Mouse (Mus musculus) frontal cortex, adult 2 months (tissue): ENCODE results near the gene Olfr1402. TPM values are rescaled to one million over a fixed set of nuclear protein-coding genes. Genes with fewer than 3 reads are reported as not detected.

Source experiments
- DNase-seq, 2 experiments: peaks; one replicate each; pipeline ENCODE4 v3.0.0; 2022; ENCODE audit warnings: low spot score in 1 of 2; ENCODE audit errors: extremely low spot score in 1 of 2
- polyA plus RNA-seq: library from polyadenylated mRNA; depleted of rRNA; stranded (reverse); fragments of >200 nt; gene quantifications from 2 replicates; pipeline ENCODE4 v1.2.3, GENCODE M21; 2012; rRNA removed

Gene Olfr1402
- not detected in 2 replicates for polyA plus RNA-seq

DNA sequence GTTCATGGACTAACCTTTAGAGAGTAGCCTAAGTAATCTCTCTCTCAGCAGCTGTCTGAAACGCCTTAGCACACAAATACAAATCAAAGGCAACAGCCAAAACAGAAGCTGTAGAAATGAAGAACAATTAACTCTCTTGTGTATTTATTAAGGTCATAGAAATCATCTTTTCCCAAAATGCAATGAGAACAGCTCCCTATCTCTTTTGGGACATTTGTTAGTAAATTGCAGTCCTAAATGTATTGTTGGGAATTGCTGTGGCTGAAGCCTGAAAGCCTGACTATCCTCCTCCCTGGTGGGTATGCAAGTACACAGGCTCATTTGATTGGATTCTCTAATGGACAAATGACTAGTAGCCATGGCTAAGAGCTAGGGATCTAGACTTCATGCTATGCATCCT is at the start of gene Olfr1402:
TSS of gene Olfr1402 (minus strand) at position 101 of the 400 bp plus-strand sequence.
- no peak for DNase-seq

DNA sequence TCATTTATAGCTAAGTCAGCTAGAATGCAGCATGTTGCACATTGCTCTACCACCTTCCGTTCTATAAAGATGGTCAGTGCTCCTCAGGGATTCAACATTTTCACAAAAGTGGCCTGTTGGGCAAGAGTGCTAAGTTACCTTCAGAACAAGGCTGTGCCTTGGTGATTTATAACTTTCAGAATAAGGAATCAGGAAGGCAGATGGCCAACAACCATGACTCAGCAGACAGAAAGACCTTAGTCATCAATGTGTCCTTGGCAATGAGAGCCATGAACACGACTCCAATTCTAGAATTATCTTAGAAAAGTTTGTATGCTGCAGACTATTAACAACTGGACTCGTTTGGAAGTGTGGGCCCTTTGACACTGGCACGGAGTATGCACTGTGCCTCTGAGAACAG is 33.5 kb upstream of the Olfr1402 start:
- DNase-seq, result no peak

DNA sequence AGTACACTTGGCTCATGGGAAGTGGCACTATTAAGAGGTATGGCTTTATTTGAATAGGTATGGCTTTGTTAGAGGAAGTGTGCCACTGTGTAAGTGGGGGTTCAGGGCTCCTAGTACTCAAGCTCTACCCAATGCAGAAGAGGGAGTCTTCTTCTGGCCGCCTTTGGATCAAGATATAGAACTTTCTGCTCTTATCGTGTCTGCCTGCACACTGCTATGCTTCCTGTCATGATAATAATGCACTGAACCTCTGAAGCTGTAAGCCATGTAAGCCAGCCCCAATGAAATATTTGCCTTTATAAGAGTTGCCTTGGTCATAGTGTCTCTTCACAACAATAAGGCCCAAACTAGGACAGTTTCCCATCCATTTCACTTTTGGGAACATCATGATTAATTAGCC is 16.8 kb upstream of the Olfr1402 start:
- no peak for DNase-seq

DNA sequence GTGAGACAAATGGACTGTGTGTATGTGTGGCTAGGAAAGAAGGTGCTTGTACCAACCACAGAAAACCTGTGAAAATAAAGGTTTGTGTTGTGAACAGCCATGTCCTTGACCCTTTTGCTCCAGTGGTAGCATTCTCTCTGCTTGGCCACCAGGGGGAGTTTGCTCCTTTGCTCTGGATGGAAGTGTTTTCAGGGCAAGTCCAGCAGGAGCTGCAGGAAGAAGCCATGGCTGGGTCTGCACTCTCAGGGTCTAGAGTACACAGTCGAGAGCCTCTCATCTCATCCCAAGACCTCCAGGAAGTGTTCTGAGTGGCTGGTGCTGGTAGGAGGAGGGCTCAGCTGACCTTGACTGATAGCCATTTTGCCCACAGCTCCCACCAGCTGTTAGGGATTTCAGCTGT is 27.5 kb downstream of the Olfr1402 start:
- peak in 1 of 2 experiments; percentile 11 for DNase-seq

DNA sequence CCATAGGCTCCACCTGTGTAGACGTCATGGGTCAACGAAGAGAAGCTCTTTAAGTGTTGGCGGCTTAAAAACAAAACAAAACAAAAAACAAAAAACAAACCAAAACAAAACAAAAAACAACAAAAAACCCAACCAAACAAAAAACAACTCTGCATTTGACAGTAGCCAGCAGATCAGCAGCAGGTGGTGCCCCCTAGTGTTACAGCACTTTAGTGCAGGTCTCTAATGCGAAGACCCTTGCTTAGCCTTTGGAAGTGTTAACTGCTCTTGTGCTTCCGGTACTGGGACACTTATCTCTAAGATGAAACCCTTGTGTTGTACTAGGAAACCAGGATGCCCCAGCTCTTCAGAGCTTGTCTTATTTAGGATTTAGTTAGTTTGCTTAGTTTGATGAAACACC is 28.7 kb downstream of the Olfr1402 start:
- DNase-seq, result peak in 1 of 2 experiments; percentile 6

DNA sequence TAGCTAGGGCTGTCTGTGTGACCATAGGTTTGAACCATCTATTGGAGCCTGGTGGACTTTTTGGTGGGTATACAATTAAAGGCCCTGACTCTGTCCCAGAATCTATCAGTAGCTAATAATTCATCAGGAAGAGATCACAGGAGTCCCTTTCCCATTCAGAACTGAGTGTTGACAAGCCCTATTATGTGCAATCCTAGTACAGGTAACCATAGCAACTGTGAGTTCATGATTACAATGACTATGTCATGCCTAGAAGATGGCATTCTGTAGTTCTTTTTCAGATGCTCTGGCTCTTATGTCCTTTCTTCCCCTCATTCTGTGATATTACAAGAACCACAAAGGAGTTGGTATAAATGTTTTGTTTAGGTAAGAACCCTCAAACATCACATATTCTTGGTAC is 51.4 kb downstream of the Olfr1402 start:
- no peak for DNase-seq

DNA sequence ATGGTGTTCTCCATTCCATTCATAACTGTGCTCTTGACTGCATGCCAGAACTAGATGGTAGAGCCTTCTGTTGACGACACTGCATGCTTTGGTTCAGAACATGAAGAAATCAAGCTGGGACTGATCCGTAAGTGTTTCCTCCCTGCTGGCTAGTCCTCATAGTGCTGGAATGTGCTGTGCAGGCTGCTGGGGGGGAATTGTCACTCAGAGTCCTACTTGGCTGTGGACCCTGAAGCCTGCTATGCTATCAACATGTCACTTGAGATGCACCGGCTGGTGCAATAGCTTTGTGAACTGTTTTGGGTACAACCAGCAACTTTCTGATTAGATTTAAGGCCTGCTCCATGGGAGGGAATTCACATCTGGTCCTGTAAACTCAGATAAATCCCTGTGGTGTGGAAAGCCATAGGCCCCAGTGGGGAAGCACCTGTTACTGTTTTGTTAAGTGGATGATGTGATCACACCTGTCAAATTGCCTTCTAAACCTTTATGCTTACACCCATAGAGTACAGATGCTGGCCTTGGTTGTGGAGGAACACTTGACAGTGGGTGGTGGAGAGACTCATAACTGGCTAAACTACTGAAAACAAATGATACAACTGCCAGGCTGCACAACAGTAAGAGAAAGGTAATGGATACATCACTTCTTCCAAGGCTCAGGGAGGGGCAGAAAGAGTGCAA is 58.3 kb downstream of the Olfr1402 start:
- no peak for DNase-seq

DNA sequence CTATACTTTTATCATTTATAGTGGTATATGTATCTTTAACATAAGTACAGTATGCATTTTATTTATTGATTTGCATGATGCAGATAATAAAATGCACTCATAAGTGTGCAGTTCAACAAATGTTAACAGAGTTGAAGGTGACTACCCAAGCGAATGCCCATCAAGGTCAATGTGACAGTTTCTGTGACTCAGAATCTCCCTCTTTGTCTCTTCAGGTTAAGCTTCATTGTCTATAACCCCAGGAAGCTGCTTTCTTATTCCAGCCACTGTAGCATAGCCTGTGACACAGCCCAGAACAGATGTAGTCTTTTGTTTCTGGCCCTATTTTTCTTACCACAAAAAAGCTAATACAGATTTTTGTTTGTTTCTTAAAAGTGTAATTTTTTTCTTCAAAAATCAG is 63.4 kb downstream of the Olfr1402 start:
- no peak for DNase-seq

Other genes starting within 250 kb of the Olfr1402 start
- 19.3 and 20.7 TPM in 2 replicates for gene Bcl9, start 124.1 kb downstream of the Olfr1402 start, polyA plus RNA-seq
- gene Chd1l, start 188.2 kb upstream of the Olfr1402 start, polyA plus RNA-seq, result 7.1 and 7.8 TPM in 2 replicates
- 2.5 and 3.3 TPM in 2 replicates for gene Fmo5, start 206.8 kb upstream of the Olfr1402 start, polyA plus RNA-seq
- gene Prkab2, start 236.2 kb upstream of the Olfr1402 start, polyA plus RNA-seq, result 25.0 and 26.1 TPM in 2 replicates